Mouse (Mus musculus) thymus, adult 18-20 months (tissue): ENCODE measurements around the gene Olfr1347.
"Not testable (repeated sequence)": the region's sequence is repeated elsewhere in the genome, so short reads cannot be mapped to it uniquely, and the experiment has no call there.

Experiments used
- DNase-seq, 2 experiments: peaks; one replicate each; pipeline ENCODE4 v3.0.0; 2022; ENCODE audit warnings: mixed read lengths in 2 of 2

Olfr1347 gene

GRCm38 (mm10) chr7:6499655-6500054 lies at the start of gene Olfr1347:
Gene Olfr1347, minus strand, starts transcription at chr7:6499755.
- no peak for DNase-seq

GRCm38 (mm10) chr7:6526141-6526540 lies 26.6 kb upstream of the Olfr1347 start:
- DNase-seq, result no peak

- DNase-seq, result no peak
Observed at GRCm38 (mm10) chr7:6525001-6525400, 25.4 kb upstream of the Olfr1347 start.

GRCm38 (mm10) chr7:6522850-6523249 lies 23.3 kb upstream of the Olfr1347 start, which contains the start of gene Olfr1349:
Gene Olfr1349, minus strand, starts transcription at chr7:6522950.
- DNase-seq, result no peak

GRCm38 (mm10) chr7:6521666-6522065 lies 22.1 kb upstream of the Olfr1347 start:
- DNase-seq, result no peak

- no peak for DNase-seq
Observed at GRCm38 (mm10) chr7:6508648-6509047, 9.1 kb upstream of the Olfr1347 start, which contains the start of gene Olfr1348. Gene Olfr1348, minus strand, starts transcription at chr7:6508748.

- DNase-seq, result no peak
Observed at GRCm38 (mm10) chr7:6486841-6487240, 12.7 kb downstream of the Olfr1347 start, which contains the start of gene Olfr5. Gene Olfr5, minus strand, starts transcription at chr7:6486941.

GRCm38 (mm10) chr7:6477633-6478032 lies 21.9 kb downstream of the Olfr1347 start:
- not testable (repeated sequence) for DNase-seq

GRCm38 (mm10) chr7:6466951-6467350 lies 32.6 kb downstream of the Olfr1347 start, which contains the start of gene Olfr1346:
Gene Olfr1346, plus strand, starts transcription at chr7:6467101.
- no peak for DNase-seq

- no peak for DNase-seq
Observed at GRCm38 (mm10) chr7:6456399-6456798, 43.2 kb downstream of the Olfr1347 start.

GRCm38 (mm10) chr7:6455868-6456267 lies 43.7 kb downstream of the Olfr1347 start, which contains the start of gene Olfr1336:
Gene Olfr1336, plus strand, starts transcription at chr7:6456168.
- no peak for DNase-seq

GRCm38 (mm10) chr7:6447771-6448170 lies 51.8 kb downstream of the Olfr1347 start:
- DNase-seq, result no peak

GRCm38 (mm10) chr7:6441173-6441572 lies 58.4 kb downstream of the Olfr1347 start:
- no peak for DNase-seq

GRCm38 (mm10) chr7:6438388-6438787 lies 61.2 kb downstream of the Olfr1347 start, which contains the start of gene Olfr1344:
Gene Olfr1344, plus strand, starts transcription at chr7:6438688.
- no peak for DNase-seq
